Mouse (Mus musculus): ENCODE results near the gene Padi1.

DNA sequence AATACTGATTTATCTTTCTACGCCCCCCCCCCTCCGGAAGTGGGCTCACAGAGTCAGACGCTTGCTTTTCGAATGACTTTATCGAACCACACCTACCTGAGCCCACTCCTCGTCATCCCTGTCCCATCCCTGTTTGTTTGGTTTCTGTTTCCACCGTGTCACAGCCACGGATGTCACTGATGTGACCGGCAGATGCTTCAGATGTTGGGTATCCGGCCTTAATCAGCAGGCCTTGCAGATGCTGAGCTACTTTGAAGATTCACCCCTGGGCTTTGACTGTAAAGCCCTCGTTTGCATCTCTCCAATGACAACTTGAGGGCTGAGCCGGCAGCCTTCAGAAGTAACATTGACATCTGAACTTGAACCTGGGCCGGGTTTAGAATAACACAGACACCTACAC is 69.0 kb downstream of the Padi1 start:
- TF ChIP-seq CTCF (IDR thresholded peaks at IDR 0.05; ENCODE audit: low read depth) (no peak), EP300 (IDR thresholded peaks at IDR 0.05; ENCODE audit: low read depth) (no peak)
